Mouse (Mus musculus) neural tube, embryonic 12.5 days (tissue): ENCODE data around the gene Map2k1. TPM values are rescaled to one million over a fixed set of nuclear protein-coding genes. Genes with fewer than 3 reads are reported as not detected.
A peak's percentile ranks its signal among the peaks of the same experiment; 100 is the strongest.
"Not testable (repeated sequence)": the region's sequence is repeated elsewhere in the genome, so short reads cannot be mapped to it uniquely, and the experiment has no call there.

Source experiments
- ATAC-seq: fragments of 200-750 bp; cut with Nextera tagmentation; 2 replicates; pipeline ENCODE4 v1.8.0; 2017; ENCODE audit warnings: low read depth, mild to moderate bottlenecking, moderate TSS enrichment, moderate library complexity; ENCODE audit not compliant: low FRiP score
- H3K27ac ChIP-seq: fragments of 300-500 bp; sonication (generic); 2 replicates; pipeline ENCODE4 v1.5.1; 2016
- H3K27me3 ChIP-seq: fragments of 300-500 bp; sonication (generic); replicated peaks from 2 replicates; pipeline ENCODE4 v1.6.1; 2016; ENCODE audit warnings: mild to moderate bottlenecking
- H3K36me3 ChIP-seq: fragments of 300-500 bp; sonication (generic); 2 replicates; pipeline ENCODE4 v1.6.1; 2016; ENCODE audit warnings: mild to moderate bottlenecking
- H3K4me1 ChIP-seq: fragments of 300-500 bp; sonication (generic); 2 replicates; pipeline ENCODE4 v1.6.1; 2016
- H3K4me2 ChIP-seq: fragments of 300-500 bp; sonication (generic); replicated peaks from 2 replicates; pipeline ENCODE4 v1.6.1; 2016; ENCODE audit warnings: mild to moderate bottlenecking
- H3K4me3 ChIP-seq: fragments of 300-500 bp; sonication (generic); 2 replicates; pipeline ENCODE4 v1.5.1; 2016
- H3K9ac ChIP-seq: fragments of 300-500 bp; sonication (generic); 2 replicates; pipeline ENCODE4 v1.6.1; 2016; ENCODE audit warnings: mild to moderate bottlenecking
- H3K9me3 ChIP-seq: fragments of 300-500 bp; sonication (generic); 2 replicates; pipeline ENCODE4 v1.6.1; 2016; ENCODE audit warnings: mild to moderate bottlenecking
- WGBS: fragments of 180-500 bp; shearing (Covaris S2); methylation state at CpG from one replicate; pipeline ENCODE4 v1.1.7; 2016; 5-methylcytosine and 5-hydroxymethylcytosine counted together
- microRNA-seq: library from miRNA; unstranded; fragments of <30 nt; microRNA quantifications from one replicate; pipeline ENCODE4, GENCODE M21; 2017
- polyA plus RNA-seq: library from polyadenylated mRNA; unstranded; fragments of >200 nt; fragmentation: Nextera tagmentation; extraction: Ambion mirVana; gene quantifications from 2 replicates; pipeline ENCODE4 v1.2.1, GENCODE M21; 2016

Map2k1 gene
- polyA plus RNA-seq, 1 experiment from 2014 or later: 64.1 TPM

GRCm38 (mm10) chr9:64172145-64172815 is 81.2 kb downstream of the Map2k1 start:
- Histone ChIP-seq H3K4me1 (peaks cover 17% of the 10 kb centered on the region; the same call in 1 of the 2 replicates), H3K4me2 (peak overlapping the region; percentile 81), H3K4me3 (peak overlapping the region; percentile 71), H3K27me3 (no peaks in the 10 kb centered on the region), H3K27ac (no peak overlapping the region), H3K36me3 (peaks cover 23% of the 10 kb centered on the region), H3K9ac (peak overlapping the region; percentile 71), H3K9me3 (no peaks in the 10 kb centered on the region)
- ATAC-seq: peak; percentile 48; the same call in 1 of the 2 replicates
- WGBS: 2% methylated on average over 18 of the region's 18 CpGs

- not testable (repeated sequence) for H3K36me3 ChIP-seq, H3K4me2 ChIP-seq, H3K27me3 ChIP-seq, H3K27ac ChIP-seq, H3K4me3 ChIP-seq, H3K9me3 ChIP-seq, H3K9ac ChIP-seq, ATAC-seq
- peaks cover 14% of the 10 kb centered on the region; the same call in 1 of the 2 replicates for H3K4me1 ChIP-seq
- WGBS: 95% methylated on average over 3 of the region's 3 CpGs
These were observed 83.5 kb downstream of the Map2k1 start for GRCm38 (mm10) chr9:64169967-64170366.

GRCm38 (mm10) chr9:64160471-64160870 is 93.0 kb downstream of the Map2k1 start:
- H3K4me3 ChIP-seq: no peak overlapping the region
- ATAC-seq: no peak
- 94% methylated on average over 5 of the region's 5 CpGs for WGBS
- H3K36me3 ChIP-seq: peaks cover 33% of the 10 kb centered on the region
- H3K9me3 ChIP-seq: no peaks in the 10 kb centered on the region
- H3K27me3 ChIP-seq: no peaks in the 10 kb centered on the region
- no peak overlapping the region for H3K27ac ChIP-seq
- H3K9ac ChIP-seq: no peak overlapping the region
- no peak overlapping the region for H3K4me2 ChIP-seq
- H3K4me1 ChIP-seq: no peaks in the 10 kb centered on the region

- WGBS: 100% methylated on average over 1 of the region's 1 CpGs
- no peak for ATAC-seq
- H3K9me3 ChIP-seq: no peaks in the 10 kb centered on the region
- peaks cover 32% of the 10 kb centered on the region; the same call in 1 of the 2 replicates for H3K36me3 ChIP-seq
- H3K27ac ChIP-seq: no peak overlapping the region
- no peak overlapping the region for H3K9ac ChIP-seq
- H3K4me3 ChIP-seq: no peak overlapping the region
- H3K27me3 ChIP-seq: no peaks in the 10 kb centered on the region
- H3K4me2 ChIP-seq: no peak overlapping the region
- no peaks in the 10 kb centered on the region for H3K4me1 ChIP-seq
These were observed 96.8 kb downstream of the Map2k1 start for GRCm38 (mm10) chr9:64156641-64157040.

DNA sequence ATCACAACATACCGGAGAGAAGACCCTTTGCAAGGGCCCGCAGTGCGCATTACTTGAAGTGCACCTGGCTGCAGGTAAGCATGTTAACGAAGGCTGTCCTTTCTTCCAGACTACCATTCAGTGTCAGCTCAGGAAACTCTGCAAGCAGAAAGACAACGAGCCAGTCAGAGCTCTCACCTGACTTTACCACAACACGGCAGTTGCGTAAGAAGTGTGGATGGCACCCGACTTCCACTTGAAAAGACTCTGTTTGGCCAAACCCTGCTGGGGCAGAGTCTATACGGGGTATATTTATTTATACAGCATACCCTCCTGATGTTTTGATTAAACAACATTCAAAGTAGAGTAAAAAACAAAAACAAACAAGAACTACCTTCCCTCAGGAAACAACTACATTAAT is 113.6 kb downstream of the Map2k1 start:
- peaks cover 16% of the 10 kb centered on the region; the same call in 1 of the 2 replicates for H3K36me3 ChIP-seq
- no peak overlapping the region for H3K4me3 ChIP-seq
- 92% methylated on average over 9 of the region's 9 CpGs for WGBS
- H3K4me2 ChIP-seq: no peak overlapping the region
- no peak for ATAC-seq
- H3K27ac ChIP-seq: no peak overlapping the region
- no peaks in the 10 kb centered on the region for H3K4me1 ChIP-seq
- no peak overlapping the region for H3K9ac ChIP-seq
- H3K9me3 ChIP-seq: no peaks in the 10 kb centered on the region
- no peaks in the 10 kb centered on the region for H3K27me3 ChIP-seq

- not testable (repeated sequence) for H3K4me1 ChIP-seq, H3K27me3 ChIP-seq, H3K4me3 ChIP-seq, H3K9me3 ChIP-seq, H3K9ac ChIP-seq, H3K27ac ChIP-seq, ATAC-seq, H3K4me2 ChIP-seq
- 9% methylated on average over 6 of the region's 6 CpGs for WGBS
- peaks cover 15% of the 10 kb centered on the region; the same call in 1 of the 2 replicates for H3K36me3 ChIP-seq
These were observed 114.5 kb downstream of the Map2k1 start for GRCm38 (mm10) chr9:64138896-64139295.

Small RNAs within 50 kb of the gene (microRNA-seq; reads per million reads assigned to microRNA genes)
- gene Gm24106: not detected

Other genes with a start within 250 kb of the Map2k1 start
- gene Smad6, start 231.6 kb downstream of the Map2k1 start, polyA plus RNA-seq: 11.0 and 11.1 TPM in 2 replicates
- gene Lctl, start 136.5 kb downstream of the Map2k1 start, polyA plus RNA-seq: not detected in 2 replicates
- 18.3 and 18.9 TPM in 2 replicates for gene Zwilch, start 80.5 kb downstream of the Map2k1 start, polyA plus RNA-seq
- 801 and 813 TPM in 2 replicates for gene Rpl4, start 80.3 kb downstream of the Map2k1 start, polyA plus RNA-seq
- 34.4 and 35.0 TPM in 2 replicates for gene Snapc5, start 74.4 kb downstream of the Map2k1 start, polyA plus RNA-seq
- 2.9 and 3.0 TPM in 2 replicates for gene Uchl4, start 18.4 kb downstream of the Map2k1 start, polyA plus RNA-seq
- 154 and 159 TPM in 2 replicates for gene Tipin, start 27.9 kb upstream of the Map2k1 start, polyA plus RNA-seq
- 21.4 and 21.9 TPM in 2 replicates for gene Dis3l, start 87.7 kb upstream of the Map2k1 start, polyA plus RNA-seq
- gene Megf11, start 132.0 kb upstream of the Map2k1 start, polyA plus RNA-seq: 10.8 and 12.5 TPM in 2 replicates